Mouse (Mus musculus) lung, postnatal 10 days (tissue): Measurements from ENCODE around the gene Akap13.

Experiments used
- DNase-seq: peaks from one replicate; pipeline ENCODE4 v3.0.0; 2021

Akap13 gene

DNA sequence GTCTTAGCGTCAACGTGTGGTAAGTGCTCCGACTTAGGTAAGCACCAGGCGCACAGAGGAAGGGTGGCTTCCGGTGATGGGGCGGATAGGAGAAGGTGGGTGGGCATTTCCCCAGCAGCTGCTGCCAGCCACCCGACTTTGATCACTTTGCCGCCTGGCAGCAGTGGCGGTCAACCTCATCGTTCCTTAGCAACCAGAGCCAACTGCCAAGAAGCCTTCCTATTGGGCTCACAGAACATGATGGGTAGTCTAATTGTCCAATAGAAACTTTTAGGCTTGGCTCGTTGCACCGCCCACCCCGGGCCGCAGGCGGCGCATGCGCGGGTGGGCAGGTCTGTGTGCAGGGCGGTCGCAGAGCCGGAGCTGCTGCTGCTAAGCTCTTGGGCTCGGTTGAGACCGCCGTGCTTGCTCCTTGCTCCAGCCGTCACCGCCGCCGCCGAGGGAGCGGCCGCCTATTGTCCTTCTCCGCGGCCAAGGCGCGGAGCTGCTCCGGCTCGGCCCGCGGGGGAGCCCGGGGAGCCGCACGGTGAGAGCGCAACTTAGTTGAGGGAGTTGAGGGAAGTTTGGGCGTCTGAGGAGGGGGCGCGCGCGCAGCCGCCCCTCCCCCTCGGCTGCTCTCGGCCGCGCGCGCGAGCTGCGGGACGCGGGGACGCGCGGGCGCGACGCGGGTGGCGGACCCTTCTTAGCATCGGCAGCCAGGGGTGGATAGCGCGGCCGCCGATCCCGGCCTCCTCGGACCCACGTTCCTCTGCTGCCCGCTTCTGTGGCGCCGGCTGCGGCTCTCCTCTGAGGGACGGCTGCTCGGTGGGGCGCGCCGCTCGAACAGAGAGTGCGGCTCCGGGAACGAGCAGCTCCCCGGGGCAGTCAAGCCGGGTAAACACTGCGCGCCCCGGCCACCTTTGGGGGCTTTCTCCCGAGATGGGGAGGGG, at the start of gene Akap13:
TSS of gene Akap13 (plus strand) at position 312 of the 929 bp plus-strand sequence.
- DNase-seq: peak; percentile 98

DNA sequence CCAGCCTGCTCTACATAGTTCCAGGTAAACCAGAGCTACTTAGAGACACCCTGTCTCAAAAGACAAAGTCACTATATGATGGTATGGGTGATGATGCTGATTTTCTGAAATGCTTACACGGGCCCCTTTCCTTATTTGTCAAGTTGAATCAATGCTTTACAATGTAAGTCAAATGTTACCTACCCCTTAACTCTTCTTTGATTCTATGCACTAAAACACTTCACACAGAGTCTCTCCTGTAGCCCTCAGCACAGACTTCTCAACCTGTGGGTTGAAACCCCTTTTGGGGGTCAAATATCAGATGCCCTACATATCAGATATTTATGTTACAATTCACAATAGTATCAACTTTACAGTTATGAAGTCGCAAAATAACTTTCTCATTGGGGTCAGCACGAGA, 44.7 kb upstream of the Akap13 start:
- no peak for DNase-seq

DNA sequence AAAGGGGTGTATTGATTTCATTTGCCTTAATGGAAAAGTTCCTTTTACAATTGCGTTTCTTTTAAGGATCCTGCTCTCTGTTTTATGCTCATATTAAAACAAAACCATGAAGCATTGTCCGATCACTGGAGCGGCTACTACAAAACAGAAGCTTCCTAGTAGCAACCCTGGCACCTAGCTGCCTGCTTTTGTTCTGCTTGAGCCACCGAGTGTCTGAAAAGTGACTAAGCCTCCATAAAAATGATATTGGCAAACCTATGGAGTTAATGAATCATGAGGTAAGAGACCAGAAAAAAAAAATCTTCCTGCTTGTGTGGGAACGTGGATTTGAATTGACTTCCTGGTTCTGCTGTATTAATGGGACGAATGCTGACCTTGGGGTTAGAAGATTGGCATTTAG, 44.1 kb upstream of the Akap13 start:
- DNase-seq: no peak

DNA sequence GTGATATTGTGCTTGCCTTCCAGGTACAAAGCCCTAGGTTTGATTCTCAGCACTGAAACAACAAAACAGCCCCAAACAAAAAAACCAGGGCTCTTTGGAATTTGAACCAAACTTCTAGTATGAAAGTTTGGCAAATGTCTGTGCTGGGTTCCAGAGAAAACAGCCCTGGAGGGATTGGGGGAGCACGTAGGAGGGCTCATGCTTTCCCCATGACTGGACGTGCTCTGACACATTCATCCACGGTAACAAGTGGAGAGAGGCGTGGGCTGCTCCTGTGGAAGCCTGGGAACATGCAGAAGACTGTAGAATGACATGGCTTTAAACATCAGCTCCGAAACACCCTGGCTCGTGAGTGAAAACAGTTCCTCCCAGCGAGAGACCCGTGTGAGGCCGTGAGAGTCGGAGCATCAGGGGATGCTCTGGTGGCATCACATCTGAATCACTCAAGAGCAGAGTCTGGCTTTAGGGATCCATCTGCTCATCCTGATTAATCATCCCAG, 43.3 kb upstream of the Akap13 start:
- no peak for DNase-seq

DNA sequence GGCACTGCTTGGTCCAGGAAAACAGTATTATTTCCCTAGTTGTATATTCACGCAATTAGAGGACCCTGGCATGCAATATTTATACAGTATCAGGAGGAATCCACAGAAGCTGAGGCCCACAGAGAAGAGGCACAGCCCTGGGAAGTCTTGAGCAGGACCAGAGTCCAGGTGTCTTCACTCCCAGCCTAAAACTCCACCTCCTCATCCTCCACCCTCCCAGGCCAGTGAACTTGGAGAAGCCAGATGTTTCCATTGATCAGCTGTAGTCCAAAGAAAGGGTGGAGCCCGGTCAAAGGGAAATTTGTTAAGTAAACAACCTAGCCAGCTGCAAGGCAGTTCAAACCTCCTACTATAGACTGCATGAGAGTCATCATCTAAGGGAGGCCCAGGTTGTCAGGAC, 42.8 kb upstream of the Akap13 start:
- DNase-seq: no peak

DNA sequence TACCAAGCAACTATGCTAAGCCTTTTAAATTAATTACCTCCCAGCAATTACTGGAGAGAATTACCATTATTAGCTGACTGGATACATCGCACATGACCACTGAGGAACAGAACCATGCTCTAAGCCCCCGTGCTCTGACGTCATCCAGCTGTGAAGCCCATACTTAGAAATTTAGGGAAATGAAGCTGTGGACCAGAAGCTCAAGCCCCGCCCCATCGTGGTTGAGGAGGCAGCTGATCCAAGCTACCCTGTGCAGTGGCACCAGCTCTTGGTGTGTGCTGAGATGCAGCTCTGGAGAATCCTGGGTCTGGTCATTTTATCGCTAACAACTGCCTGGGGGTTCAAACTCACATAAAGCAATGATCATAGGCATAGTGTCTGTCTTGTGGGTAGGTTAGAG, 41.4 kb upstream of the Akap13 start:
- no peak for DNase-seq

DNA sequence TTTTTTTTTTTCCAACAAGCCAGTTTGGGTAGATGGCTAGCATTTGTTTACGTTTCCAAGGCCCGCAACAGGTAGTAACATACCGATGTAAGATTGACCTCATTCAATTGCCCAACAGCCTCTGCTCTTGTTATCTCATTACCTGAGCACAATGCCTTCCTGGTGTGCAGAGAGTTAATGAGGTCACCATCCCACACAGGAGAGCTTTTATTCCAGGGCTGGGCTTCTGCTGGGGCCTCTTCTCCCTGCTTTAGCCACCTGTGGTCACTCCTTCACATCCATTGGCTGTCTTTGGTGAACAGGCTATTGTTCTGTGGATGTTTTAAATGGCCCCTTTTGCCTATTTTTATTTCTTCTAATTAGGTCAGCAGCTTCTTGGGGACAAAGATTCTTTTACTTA, 41.0 kb upstream of the Akap13 start:
- no peak for DNase-seq

DNA sequence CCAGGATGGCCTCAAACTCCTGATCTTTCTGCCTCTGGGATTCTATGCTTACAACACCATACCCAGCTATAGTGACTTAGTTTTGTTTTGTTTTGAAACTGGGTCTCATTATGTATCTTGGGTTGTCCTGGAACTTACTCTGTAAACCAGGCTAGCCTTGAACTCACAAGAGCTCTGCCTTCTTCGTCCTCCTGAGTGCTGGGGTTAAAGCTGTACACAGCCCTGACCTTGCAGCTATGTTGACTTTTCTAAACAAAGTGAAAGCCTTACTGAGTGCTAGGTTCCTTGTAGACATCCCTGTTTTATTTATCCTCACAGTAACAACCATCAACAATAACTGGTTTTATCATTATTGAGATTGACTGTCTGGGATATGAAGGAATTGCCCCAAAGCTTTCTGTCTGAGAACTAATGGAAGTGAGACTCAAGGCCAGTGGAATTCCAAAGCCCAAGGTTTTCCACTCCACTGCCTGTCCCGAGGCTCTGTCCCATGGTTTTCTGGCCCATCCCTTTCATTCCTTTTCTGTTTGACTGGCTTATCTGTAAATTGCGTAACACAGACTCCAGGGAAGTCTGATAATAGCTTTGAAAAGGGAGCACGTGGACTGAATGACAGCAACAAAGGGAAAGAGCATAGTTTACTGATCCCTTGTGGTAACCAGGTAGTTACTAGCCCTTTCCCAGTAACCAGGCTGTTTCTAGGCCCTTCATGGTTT, 40.0 kb upstream of the Akap13 start:
- peak; percentile 17 for DNase-seq

DNA sequence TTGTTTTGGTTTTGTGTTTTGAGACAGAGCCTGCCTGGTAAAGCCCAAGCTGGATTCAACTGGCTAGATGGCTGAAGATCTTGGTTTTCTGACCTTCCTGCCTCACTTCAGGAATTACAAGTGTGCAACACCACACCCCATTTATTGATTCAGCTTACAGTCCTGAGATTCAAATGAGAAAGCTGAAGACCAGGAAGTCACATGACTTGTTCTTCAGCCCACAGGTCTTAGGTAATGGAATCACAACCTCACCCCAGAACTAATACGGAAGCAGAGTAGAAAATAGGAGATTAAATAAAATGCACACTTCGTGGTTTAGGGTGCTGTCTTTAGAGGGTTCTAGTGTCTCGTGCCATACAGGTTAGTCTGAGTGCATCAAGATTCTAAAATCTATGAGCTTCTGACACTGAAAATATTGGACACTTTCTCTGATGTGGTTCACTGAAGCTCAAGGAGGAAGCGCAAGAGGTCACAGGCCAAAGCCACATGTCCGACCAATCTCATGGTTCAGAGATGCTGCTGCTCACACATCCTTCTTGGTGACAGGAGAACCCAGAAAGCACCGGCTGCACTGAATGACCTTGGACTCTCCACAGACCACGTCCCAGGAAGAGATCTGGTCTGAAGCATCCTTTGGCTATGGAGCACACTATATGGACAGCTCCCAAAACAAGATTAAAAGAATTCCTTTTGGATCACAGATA, 39.3 kb upstream of the Akap13 start:
- DNase-seq: no peak

DNA sequence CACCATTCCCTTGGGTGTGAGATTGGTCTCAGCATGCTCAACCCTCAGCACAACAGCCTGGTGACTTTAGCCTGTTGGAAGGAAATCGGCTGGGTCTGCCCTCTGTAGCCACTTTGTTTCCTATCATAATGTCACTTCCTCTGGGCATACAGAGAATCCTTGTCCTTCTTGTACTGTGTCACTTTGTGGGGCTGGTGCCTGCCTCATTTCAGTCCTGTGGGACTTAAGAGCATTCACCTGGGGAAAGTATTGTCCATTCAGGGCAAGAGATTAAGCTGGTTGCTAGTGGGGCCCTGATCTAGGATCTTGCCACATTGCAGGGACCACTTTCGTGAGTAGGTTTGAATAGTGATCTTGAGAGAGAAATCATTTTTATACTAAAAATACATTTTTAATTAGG, 34.4 kb upstream of the Akap13 start:
- DNase-seq: no peak

DNA sequence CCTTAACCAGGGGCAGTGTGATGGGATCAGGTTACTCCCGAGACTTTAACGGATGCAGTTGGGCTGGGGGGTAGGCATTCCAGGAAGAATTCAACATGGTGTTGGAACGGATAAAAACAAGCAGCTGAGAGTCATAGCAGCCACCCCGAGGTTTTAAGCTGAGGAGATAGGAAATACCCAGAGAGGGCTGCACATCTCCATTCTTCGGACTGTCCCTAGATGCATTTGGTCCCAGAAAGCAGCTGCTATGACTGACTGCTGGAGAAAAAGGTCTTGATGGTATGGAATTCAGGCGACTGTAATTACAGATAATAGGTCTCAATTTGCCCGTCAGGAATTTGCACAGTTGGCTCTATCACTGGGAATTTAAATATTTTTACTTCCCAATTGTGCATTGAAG, 31.2 kb upstream of the Akap13 start:
- no peak for DNase-seq

DNA sequence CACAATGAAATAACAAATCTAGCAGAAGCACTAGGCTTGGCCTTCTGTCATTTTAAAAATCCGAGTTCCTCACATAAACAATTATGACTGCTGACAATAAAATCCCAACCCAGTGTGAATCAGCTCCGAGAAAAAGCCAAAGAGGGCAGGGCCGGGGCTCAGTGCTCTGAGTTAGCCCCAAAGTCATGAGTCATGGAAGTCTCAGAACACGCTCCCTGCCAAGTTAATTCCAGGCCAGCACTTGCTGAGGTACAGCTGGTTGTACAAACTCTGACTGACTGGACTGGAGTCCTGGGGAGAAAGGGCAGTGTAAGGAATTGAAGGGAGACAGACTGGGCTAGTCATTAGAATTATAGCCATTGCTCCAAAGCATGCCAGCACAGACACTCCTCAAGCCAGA, 28.0 kb upstream of the Akap13 start:
- peak; percentile 81 for DNase-seq

DNA sequence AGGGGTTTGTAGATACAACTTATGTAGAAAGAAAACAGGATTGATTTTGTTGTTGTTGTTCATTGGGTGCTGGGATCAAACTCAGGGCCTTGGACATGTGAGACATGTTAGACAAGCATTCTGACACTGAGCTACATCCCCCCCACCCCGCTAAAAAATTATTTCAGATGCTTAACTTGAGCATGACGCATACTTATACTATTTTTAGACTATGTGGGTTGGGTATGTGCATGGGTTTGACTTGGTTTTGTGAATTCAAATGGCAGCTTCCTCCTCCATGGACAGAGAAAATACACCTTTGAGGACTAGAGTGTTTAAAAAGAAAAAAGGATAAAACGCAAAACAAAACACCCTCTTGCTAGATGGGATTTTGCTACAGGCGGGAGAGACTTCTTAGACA, 26.4 kb upstream of the Akap13 start:
- no peak for DNase-seq

DNA sequence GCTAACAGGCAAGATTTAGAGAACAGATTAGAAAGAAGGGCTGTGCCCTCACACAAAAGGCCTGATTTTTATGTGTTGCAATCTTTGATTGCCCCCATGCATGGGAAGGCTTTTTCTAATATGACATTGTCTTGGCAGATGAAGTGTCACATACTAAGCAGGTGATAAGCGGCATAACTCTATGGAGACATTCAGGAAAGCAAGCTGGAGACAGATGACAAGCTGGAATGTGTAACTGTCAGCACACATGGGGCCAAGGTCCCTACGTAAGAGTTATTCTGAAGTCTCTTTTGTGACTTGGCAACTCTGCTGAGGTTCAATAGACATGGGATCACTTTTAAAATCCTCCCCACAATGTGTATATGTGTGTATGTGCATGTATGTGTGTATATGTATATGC, 24.8 kb upstream of the Akap13 start:
- DNase-seq: peak; percentile 4

DNA sequence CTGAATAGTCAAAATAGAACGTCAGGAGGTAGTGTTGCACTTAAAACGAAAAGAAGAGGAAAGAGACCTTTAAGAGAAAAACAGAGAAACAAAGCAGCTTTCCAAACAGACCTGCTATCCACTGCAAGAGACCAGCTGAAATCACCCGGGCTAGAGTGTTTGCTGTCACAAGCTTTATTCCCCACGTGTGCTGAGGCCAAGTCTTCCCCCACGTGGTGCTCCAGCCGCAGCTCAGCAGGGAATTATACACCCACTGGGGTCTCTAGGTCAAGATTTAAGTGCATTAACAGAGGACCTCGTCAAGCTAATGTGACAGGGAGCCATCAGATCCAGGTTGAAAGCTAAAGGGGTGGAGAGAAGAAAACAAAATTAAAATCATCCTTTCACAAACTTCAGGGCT, 24.3 kb upstream of the Akap13 start:
- no peak for DNase-seq

DNA sequence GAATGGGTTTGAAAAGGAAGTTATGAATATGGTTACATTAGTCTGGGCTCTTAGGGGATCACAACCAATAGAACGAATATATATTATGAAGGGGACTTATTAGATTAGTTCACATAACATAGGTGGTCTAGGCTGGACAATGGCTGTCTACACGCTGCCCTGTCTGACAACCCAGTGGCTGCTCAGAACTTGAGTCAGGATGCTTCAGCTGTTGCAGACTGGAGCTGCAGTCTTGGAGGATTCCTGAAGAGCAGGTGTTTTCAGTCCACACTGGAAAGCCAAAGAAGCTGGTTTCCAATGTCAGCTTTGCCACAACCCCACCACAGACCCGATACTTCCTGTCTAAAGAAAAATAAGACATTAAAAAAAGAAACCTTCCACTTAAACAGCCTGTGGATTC, 23.3 kb upstream of the Akap13 start:
- DNase-seq: no peak

DNA sequence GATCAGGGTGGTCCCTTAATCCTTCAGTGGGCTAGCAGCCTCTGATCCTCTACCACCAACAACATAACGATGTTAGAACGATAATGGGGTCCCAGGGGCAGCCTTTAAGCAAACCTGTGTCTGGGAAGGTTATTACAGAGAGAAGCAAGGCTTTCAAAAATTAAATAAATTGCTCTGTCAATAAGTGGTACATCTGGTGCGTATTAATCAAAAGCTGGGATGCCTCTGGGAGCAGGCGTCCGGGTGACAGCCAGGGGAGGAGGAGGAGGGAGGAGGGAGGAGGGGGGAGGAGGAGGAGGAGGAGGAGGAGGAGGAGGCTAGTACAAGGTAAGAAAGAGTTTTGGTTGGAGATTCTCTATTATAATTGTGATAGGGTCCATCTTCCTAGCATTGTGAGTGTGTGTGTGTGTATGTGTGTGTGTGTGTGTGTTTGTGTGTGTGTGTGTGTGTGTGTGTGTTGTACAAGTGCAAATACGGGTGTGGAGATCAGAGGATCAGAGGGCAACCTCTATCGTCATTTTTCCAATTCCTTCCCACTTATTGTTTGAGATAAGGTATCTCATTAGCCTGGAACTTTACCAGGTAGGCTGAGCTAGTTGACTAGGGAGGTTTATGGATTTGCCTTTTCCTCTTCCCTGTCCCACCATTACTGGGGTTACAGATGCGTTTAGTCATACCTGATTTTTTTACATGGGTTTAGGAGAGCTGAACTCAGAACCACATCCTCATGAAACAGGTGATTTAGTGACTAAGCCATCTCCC, 18.7 kb upstream of the Akap13 start:
- DNase-seq: no peak

DNA sequence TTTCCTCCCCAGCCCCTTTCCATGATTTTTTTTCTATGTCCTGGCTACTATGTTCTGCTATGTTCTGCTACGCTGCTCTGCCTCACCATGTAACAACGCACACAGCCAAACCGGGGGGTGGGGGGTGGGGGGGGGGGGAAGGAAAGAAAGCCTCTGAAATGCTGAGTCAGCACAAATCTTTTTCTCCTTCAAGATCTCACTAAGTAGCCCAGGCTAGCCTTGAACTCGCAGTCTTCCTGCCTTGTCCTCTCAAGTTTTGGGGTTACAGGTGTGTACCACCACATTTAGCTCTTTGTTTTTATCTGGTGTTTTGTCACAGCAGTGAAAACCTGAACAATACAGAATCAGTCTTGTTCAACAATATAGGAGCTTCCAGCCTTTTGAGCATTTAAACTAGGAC, 15.8 kb upstream of the Akap13 start:
- no peak for DNase-seq

DNA sequence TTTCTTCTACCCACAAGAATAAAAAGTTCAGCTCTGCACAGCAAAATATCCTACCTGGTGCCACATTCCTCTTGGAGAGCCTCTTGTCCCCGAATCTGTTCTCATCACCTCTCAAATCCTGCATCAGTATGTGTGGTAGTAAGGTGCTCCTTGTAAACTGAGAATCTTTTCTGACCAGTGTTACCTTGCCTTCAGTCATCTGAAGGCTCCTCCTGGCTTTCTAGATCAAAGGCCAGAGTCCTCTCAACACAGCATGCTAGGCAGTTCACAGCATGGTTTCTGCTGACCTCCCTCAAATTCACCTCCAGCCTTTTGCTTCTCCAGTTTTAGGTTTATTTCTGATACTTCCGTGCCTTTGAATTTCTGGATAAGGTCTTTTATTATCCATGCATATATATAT, 15.1 kb upstream of the Akap13 start:
- no peak for DNase-seq

DNA sequence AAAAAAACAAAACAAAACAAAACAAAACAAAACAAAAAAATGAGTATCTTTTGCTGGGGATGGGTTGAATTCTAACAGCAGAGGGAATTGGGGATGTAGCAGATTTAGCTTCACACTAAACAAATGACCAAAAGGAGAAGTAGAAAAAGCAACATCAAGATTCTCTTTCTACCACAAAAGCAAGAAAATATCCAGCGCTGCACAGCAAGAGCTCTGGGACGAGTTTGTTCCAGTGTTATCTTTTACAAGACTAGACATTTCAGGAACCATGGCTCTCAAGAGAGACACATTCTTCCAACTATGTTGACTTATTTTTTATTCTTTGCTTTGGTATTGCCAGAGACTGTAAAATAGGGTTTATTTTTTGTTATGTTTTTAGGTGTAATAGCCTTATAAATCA, 13.4 kb upstream of the Akap13 start:
- DNase-seq: no peak

DNA sequence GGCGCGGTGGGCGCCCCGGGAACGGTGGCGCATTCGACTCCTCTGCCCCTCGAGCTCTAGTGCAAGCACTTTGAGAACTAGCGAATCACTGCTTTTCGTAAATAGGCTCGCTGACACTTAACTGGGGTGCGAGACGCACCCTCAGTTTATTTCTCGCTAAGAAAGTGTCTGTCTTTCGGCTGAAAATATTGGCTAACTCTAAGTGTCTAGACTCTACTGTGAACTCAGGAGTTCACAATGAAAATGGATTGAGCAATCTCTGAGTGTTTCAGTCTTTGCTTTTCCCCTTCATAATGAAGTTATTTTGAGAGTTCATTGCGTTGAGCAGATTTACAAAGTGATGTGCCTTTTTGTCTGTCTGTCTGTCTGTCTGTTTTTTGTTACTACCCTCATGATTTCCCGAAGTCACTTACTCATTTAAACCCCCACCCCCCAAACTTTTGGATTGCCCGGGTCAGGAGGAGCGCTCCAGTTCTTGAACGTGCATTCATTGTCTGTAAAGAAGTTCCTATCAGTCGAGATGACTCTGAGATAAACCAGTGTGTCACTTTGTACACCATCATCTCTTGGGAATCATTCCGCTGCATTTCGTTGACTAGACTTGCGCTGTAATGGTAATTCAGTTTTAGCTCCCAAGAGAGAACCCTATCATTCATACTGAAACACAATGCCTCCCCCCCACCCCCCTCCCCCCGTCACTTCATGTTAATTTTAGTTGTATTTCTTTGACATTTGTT, 986 bp downstream of the Akap13 start:
- no peak for DNase-seq

DNA sequence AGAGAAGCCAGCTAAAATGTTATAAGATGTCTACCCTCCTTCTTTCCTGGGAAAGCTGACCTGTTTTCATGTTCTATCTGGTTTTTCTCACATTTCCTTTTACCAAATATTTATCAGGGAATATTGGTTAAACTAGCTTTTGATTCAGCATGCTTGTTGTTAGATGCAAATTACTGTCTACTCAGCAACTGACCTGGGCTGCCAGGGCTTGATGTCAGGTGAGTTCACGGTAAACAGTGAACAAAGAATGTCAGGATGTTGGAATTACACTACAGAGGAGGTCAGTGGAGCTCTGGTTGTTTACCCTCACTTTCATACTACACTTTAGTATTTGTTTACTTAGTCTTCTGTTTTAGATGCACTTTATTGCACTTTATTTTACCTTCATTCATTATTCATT, 5.0 kb downstream of the Akap13 start:
- no peak for DNase-seq
